Mouse (Mus musculus) activated CD4-positive, CD25-positive, alpha-beta regulatory T cell (primary cell): ENCODE measurements around the gene Il5. TPM values are rescaled to one million over a fixed set of nuclear protein-coding genes. Genes with fewer than 3 reads are reported as not detected.

Experiments
- polyA plus RNA-seq, 2 experiments: library from polyadenylated mRNA; unstranded; fragments of 100-300 nt; shearing (Covaris generic); gene quantifications; one replicate each; pipeline ENCODE4 v1.2.1; 2017

Il5 gene
- 1 to 10 TPM in 1 of 2 experiments, not detected in 1; 2.2 TPM for polyA plus RNA-seq

DNA sequence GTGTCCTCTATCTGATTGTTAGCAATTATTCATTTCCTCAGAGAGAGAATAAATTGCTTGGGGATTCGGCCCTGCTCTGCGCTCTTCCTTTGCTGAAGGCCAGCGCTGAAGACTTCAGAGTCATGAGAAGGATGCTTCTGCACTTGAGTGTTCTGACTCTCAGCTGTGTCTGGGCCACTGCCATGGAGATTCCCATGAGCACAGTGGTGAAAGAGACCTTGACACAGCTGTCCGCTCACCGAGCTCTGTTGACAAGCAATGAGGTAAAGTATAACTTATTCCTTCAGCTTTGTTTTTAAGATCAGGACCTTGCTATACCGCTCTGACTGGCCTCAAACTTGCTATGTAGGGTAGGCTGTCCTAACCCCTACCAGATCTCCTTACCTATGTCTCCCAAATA lies at the start of gene Il5:
Gene Il5, plus strand, starts transcription at position 80 of the 400 bp plus-strand sequence.

DNA sequence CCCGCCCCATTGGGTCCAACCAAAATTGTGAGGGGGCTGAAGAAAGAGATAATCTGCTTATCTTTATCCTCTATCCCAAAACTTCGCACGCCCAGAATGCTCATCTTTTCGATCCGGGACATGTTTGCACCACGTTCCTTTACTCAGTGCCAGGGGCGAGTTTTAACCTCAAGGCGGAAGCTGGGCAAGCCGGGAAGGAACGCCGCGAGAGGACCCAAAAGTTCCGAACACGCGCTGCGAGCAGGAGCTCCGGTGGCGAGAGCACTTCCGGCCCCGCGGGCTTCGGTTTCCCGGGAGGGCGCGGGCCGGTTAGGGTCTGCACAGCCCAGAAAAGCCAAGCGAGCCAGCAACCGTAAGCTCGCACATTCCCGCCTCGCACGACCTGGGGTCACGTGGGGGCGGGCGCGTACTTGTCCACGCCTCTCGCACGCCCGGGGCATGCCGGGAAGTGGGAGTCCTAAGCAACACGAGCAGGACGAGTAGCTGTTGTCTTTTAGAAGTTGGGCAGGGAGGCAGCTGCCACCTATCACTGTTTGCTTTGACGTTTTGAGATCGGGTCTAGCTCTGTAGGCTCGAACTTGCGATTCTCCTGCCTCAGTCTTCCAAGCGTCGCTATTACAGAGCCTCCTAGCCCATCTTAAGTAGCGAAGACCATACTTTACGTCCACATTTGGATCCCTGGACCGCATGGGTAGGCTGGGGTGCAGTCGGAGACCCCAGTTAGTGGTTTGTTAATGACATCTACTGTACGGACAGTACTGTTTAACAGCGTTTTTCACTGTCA lies 13.5 kb upstream of the Il5 start, which contains the start of gene Rad50:
Gene Rad50, minus strand, starts transcription at position 386 of the 784 bp plus-strand sequence.

GRCm38 (mm10) chr11:53769760-53770124 lies 49.1 kb downstream of the Il5 start, which contains the start of gene Irf1:
Irf1 (plus strand) TSS chr11:53770014.

DNA sequence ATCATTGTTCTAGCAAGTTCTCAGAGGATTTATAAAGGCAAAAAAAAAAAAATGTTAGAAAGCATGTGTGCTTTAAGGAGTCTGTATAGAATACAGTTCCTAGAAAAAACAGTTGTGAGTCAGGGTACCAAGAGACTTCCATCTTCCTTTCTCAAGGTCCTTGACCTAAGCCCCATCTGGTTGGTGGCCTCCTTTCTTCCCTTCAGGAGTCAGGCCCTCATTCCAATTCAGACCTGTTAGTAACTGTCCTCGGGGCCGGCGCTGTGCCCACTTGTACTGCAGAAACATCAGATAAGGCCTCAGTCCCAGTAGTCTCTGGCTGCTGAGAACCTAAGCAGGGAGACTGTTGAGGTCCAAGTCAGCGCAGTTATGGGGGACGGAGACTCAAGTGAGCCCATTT lies 52.5 kb downstream of the Il5 start, which contains the start of gene Gm17334:
Gene Gm17334, minus strand, starts transcription at position 101 of the 400 bp plus-strand sequence.

Other genes with a start within 250 kb of the Il5 start
- not detected for gene Gm9945, start 240.6 kb upstream of the Il5 start, polyA plus RNA-seq
- gene Sowaha, start 240.5 kb upstream of the Il5 start, polyA plus RNA-seq, result not detected
- 1 to 10 TPM; 3.7 to 9.0 TPM for gene Sept8, start 201.5 kb upstream of the Il5 start, polyA plus RNA-seq
- gene Kif3a, start 153.4 kb upstream of the Il5 start, polyA plus RNA-seq, result 10 to 100 TPM in 1 of 2 experiments, 1 to 10 TPM in 1; 4.8 to 13.8 TPM
- gene Il4, start 102.1 kb upstream of the Il5 start, polyA plus RNA-seq, result 10 to 100 TPM in 1 of 2 experiments, 1 to 10 TPM in 1; 4.2 to 84.2 TPM
- gene Il13, start 86.1 kb upstream of the Il5 start, polyA plus RNA-seq, result 1 to 10 TPM in 1 of 2 experiments, not detected in 1; 1.5 TPM
- gene Rad50, start 13.5 kb upstream of the Il5 start, polyA plus RNA-seq, result 10 to 100 TPM; 35.8 to 42.6 TPM
- gene Irf1, start 49.2 kb downstream of the Il5 start, polyA plus RNA-seq, result 100 to 1,000 TPM; 403 to 437 TPM
- 1 to 10 TPM; 2.8 to 3.0 TPM for gene Gm17334, start 52.4 kb downstream of the Il5 start, polyA plus RNA-seq
- 10 to 100 TPM; 41.9 to 52.3 TPM for gene Gm12216, start 138.5 kb downstream of the Il5 start, polyA plus RNA-seq
- 10 to 100 TPM; 17.8 to 19.1 TPM for gene Slc22a5, start 170.9 kb downstream of the Il5 start, polyA plus RNA-seq